Mouse (Mus musculus): ENCODE measurements around the gene Pakap. TPM values are rescaled to one million over a fixed set of nuclear protein-coding genes. Genes with fewer than 3 reads are reported as not detected.

Gene Pakap
- polyA plus RNA-seq, 1 experiment = 0.63 TPM

- Histone ChIP-seq H3K4me1 (0 out of 2 replicates have a peak, but pooled peaks cover 3% of the 10 kb centered on the region), H3K9me3 (no peaks in the 10 kb centered on the region), H3K27me3 (replicated peaks) (peaks cover 29% of the 10 kb centered on the region), H3K36me3 (replicated peaks; ENCODE audit: low read length) (no peaks in the 10 kb centered on the region), H3K4me3 (replicated peaks) (no peak overlapping the region)
- no peak for TF ChIP-seq FLI1 (IDR thresholded peaks at IDR 0.05; ENCODE audit: low read length)
- TF ChIP-seq GATA1 (IDR thresholded peaks at IDR 0.05; ENCODE audit: borderline replicate concordance, low read length) = no peak
Measured at GRCm38 (mm10) chr4:57569069-57569355, 1.0 kb downstream of the Pakap start.

- TF ChIP-seq FLI1 (IDR thresholded peaks at IDR 0.05; ENCODE audit: low read length) (no peak), GATA1 (IDR thresholded peaks at IDR 0.05; ENCODE audit: borderline replicate concordance, low read length) (no peak)
- Histone ChIP-seq H3K9me3 (no peaks in the 10 kb centered on the region), H3K4me3 (replicated peaks) (no peak overlapping the region), H3K4me1 (0 out of 2 replicates have a peak, but pooled peaks cover 3% of the 10 kb centered on the region), H3K27me3 (replicated peaks) (peaks cover 29% of the 10 kb centered on the region), H3K36me3 (replicated peaks; ENCODE audit: low read length) (no peaks in the 10 kb centered on the region)
Measured at GRCm38 (mm10) chr4:57569711-57570110, 1.7 kb downstream of the Pakap start.

GRCm38 (mm10) chr4:57570229-57570628, 2.2 kb downstream of the Pakap start:
- Histone ChIP-seq H3K36me3 (replicated peaks; ENCODE audit: low read length) (no peaks in the 10 kb centered on the region), H3K9me3 (no peaks in the 10 kb centered on the region), H3K4me3 (replicated peaks) (no peak overlapping the region), H3K4me1 (0 out of 2 replicates have a peak, but pooled peaks cover 3% of the 10 kb centered on the region), H3K27me3 (replicated peaks) (peaks cover 29% of the 10 kb centered on the region)
- TF ChIP-seq FLI1 (IDR thresholded peaks at IDR 0.05; ENCODE audit: low read length) = no peak

GRCm38 (mm10) chr4:57574181-57574580, 6.2 kb downstream of the Pakap start:
- Histone ChIP-seq H3K27me3 (replicated peaks) (peaks cover 6% of the 10 kb centered on the region), H3K4me1 (no peaks in the 10 kb centered on the region), H3K36me3 (replicated peaks; ENCODE audit: low read length) (no peaks in the 10 kb centered on the region), H3K4me3 (replicated peaks) (no peak overlapping the region), H3K9me3 (no peaks in the 10 kb centered on the region)
- no peak for TF ChIP-seq GATA1 (IDR thresholded peaks at IDR 0.05; ENCODE audit: borderline replicate concordance, low read length)
- no peak for TF ChIP-seq FLI1 (IDR thresholded peaks at IDR 0.05; ENCODE audit: low read length)

GRCm38 (mm10) chr4:57574646-57575045, 6.7 kb downstream of the Pakap start:
- no peaks in the 10 kb centered on the region for H3K36me3 ChIP-seq (replicated peaks; ENCODE audit: low read length)
- no peak for TF ChIP-seq FLI1 (IDR thresholded peaks at IDR 0.05; ENCODE audit: low read length)
- no peaks in the 10 kb centered on the region for H3K4me1 ChIP-seq
- no peaks in the 10 kb centered on the region for H3K9me3 ChIP-seq
- H3K27me3 ChIP-seq (replicated peaks) = peaks cover 4% of the 10 kb centered on the region
- no peak overlapping the region for H3K4me3 ChIP-seq (replicated peaks)

- Histone ChIP-seq H3K4me3 (replicated peaks) (no peak overlapping the region), H3K9me3 (peaks cover 6% of the 10 kb centered on the region; the same call in 1 of the 2 replicates), H3K4me1 (no peaks in the 10 kb centered on the region), H3K27me3 (replicated peaks) (peaks cover under 1% of the 10 kb centered on the region), H3K36me3 (replicated peaks; ENCODE audit: low read length) (no peaks in the 10 kb centered on the region)
- TF ChIP-seq GATA1 (IDR thresholded peaks at IDR 0.05; ENCODE audit: borderline replicate concordance, low read length) (no peak), FLI1 (IDR thresholded peaks at IDR 0.05; ENCODE audit: low read length) (no peak)
Measured at GRCm38 (mm10) chr4:57575686-57576085, 7.7 kb downstream of the Pakap start.

- no peak for TF ChIP-seq GATA1 (IDR thresholded peaks at IDR 0.05; ENCODE audit: borderline replicate concordance, low read length)
- TF ChIP-seq FLI1 (IDR thresholded peaks at IDR 0.05; ENCODE audit: low read length) = no peak
- Histone ChIP-seq H3K36me3 (replicated peaks; ENCODE audit: low read length) (no peaks in the 10 kb centered on the region), H3K9me3 (peaks cover 6% of the 10 kb centered on the region; the same call in 1 of the 2 replicates), H3K27me3 (replicated peaks) (no peaks in the 10 kb centered on the region), H3K4me1 (no peaks in the 10 kb centered on the region), H3K4me3 (replicated peaks) (no peak overlapping the region)
Measured at GRCm38 (mm10) chr4:57576095-57576494, 8.1 kb downstream of the Pakap start.

GRCm38 (mm10) chr4:57579683-57580082, 11.7 kb downstream of the Pakap start:
- no peaks in the 10 kb centered on the region for H3K4me1 ChIP-seq
- no peaks in the 10 kb centered on the region for H3K36me3 ChIP-seq (replicated peaks; ENCODE audit: low read length)
- no peak overlapping the region for H3K4me3 ChIP-seq (replicated peaks)
- H3K27me3 ChIP-seq (replicated peaks) = no peaks in the 10 kb centered on the region
- TF ChIP-seq FLI1 (IDR thresholded peaks at IDR 0.05; ENCODE audit: low read length) (no peak), GATA1 (IDR thresholded peaks at IDR 0.05; ENCODE audit: borderline replicate concordance, low read length) (no peak)
- peaks cover 14% of the 10 kb centered on the region for H3K9me3 ChIP-seq

- Histone ChIP-seq H3K36me3 (replicated peaks; ENCODE audit: low read length) (no peaks in the 10 kb centered on the region), H3K27me3 (replicated peaks) (peaks cover 2% of the 10 kb centered on the region), H3K4me1 (0 out of 2 replicates have a peak, but pooled peaks cover 3% of the 10 kb centered on the region), H3K4me3 (replicated peaks) (no peak overlapping the region), H3K9me3 (peaks cover 12% of the 10 kb centered on the region)
- no peak for TF ChIP-seq FLI1 (IDR thresholded peaks at IDR 0.05; ENCODE audit: low read length)
- no peak for TF ChIP-seq GATA1 (IDR thresholded peaks at IDR 0.05; ENCODE audit: borderline replicate concordance, low read length)
Measured at GRCm38 (mm10) chr4:57585281-57585800, 17.4 kb downstream of the Pakap start.

GRCm38 (mm10) chr4:57586933-57587658, 19.1 kb downstream of the Pakap start:
- 0 out of 2 replicates have a peak, but pooled peaks cover 3% of the 10 kb centered on the region for H3K4me1 ChIP-seq
- no peaks in the 10 kb centered on the region for H3K36me3 ChIP-seq (replicated peaks; ENCODE audit: low read length)
- TF ChIP-seq GATA1 (IDR thresholded peaks at IDR 0.05; ENCODE audit: borderline replicate concordance, low read length) = no peak
- TF ChIP-seq FLI1 (IDR thresholded peaks at IDR 0.05; ENCODE audit: low read length) = no peak
- H3K4me3 ChIP-seq (replicated peaks) = no peak overlapping the region
- peaks cover 2% of the 10 kb centered on the region for H3K27me3 ChIP-seq (replicated peaks)
- peaks cover 4% of the 10 kb centered on the region; the same call in 1 of the 2 replicates for H3K9me3 ChIP-seq

Measured in megakaryocyte, embryonic 14.5 days (primary cell).